Mouse (Mus musculus): ENCODE measurements at regions not wholly inside any gene's neighbourhood (a gene's known extent, or its start where the extent isn't known, plus 50 kb on each side); places are given as distances from the start of the nearest gene placed in this dataset.

- Histone ChIP-seq H3K27ac (ENCODE audit: control insufficient read depth, low read depth, low read length) (no peak overlapping the region), H3K27me3 (ENCODE audit: control insufficient read depth in 1 of 2, insufficient read depth in 2 of 2, low read length in 2 of 2) (no peaks in the 10 kb centered on the region), H3K9ac (ENCODE audit: control insufficient read depth, low read depth, low read length, poor library complexity, severe bottlenecking) (no peak overlapping the region), H3K9me3 (replicated peaks; ENCODE audit: insufficient read depth, low read length) (no peaks in the 10 kb centered on the region), H3K79me2 (ENCODE audit: control insufficient read depth, insufficient read depth, low read length, poor library complexity) (no peaks in the 10 kb centered on the region), H3K36me3 (ENCODE audit: control insufficient read depth in 1 of 2, insufficient read depth in 2 of 2, low read length in 2 of 2) (no peaks in the 10 kb centered on the region), H3K4me3 (ENCODE audit: control insufficient read depth in 1 of 2, insufficient read depth in 1 of 2, low read depth in 2 of 2, low read length in 2 of 2) (no peak overlapping the region), H3K4me1 (ENCODE audit: control insufficient read depth in 1 of 2, insufficient read depth in 2 of 2, low read length in 2 of 2) (no peaks in the 10 kb centered on the region)
- DNase-seq (ENCODE audit: low read depth, low spot score) = no peak
- no peak for TF ChIP-seq POLR2AphosphoS5 (IDR thresholded peaks at IDR 0.05; ENCODE audit: borderline replicate concordance, low read depth, low read length)
- no peak for TF ChIP-seq MXI1 (IDR thresholded peaks at IDR 0.05; ENCODE audit: low read depth, low read length)
- no peak for TF ChIP-seq GATA1 (IDR thresholded peaks at IDR 0.05; ENCODE audit: low read depth, low read length)
- no peak for TF ChIP-seq RCOR1 (IDR thresholded peaks at IDR 0.05; ENCODE audit: low read depth, low read length)
- TF ChIP-seq CHD2 (IDR thresholded peaks at IDR 0.05; ENCODE audit: low read length) = no peak
These were observed 119.1 kb downstream of the Cox18 start for GRCm38 (mm10) chr5:90104672-90105071.

GRCm38 (mm10) chr5:90088541-90088940 is 135.3 kb downstream of the Cox18 start:
- no peak overlapping the region for H3K4me3 ChIP-seq (ENCODE audit: control insufficient read depth in 1 of 2, insufficient read depth in 1 of 2, low read depth in 2 of 2, low read length in 2 of 2)
- H3K27me3 ChIP-seq (ENCODE audit: control insufficient read depth in 1 of 2, insufficient read depth in 2 of 2, low read length in 2 of 2) = no peaks in the 10 kb centered on the region
- H3K79me2 ChIP-seq (ENCODE audit: control insufficient read depth, insufficient read depth, low read length, poor library complexity) = no peaks in the 10 kb centered on the region
- no peaks in the 10 kb centered on the region for H3K36me3 ChIP-seq (ENCODE audit: control insufficient read depth in 1 of 2, insufficient read depth in 2 of 2, low read length in 2 of 2)
- H3K27ac ChIP-seq (ENCODE audit: control insufficient read depth, low read depth, low read length) = no peak overlapping the region
- DNase-seq (ENCODE audit: low read depth, low spot score) = no peak
- H3K4me1 ChIP-seq (ENCODE audit: control insufficient read depth in 1 of 2, insufficient read depth in 2 of 2, low read length in 2 of 2) = no peaks in the 10 kb centered on the region
- TF ChIP-seq HCFC1 (IDR thresholded peaks at IDR 0.05; ENCODE audit: low read depth, low read length) (no peak), ZKSCAN1 (IDR thresholded peaks at IDR 0.05; ENCODE audit: low read depth, low read length) (no peak), SIN3A (IDR thresholded peaks at IDR 0.05; ENCODE audit: low read length) (no peak), GABPA (IDR thresholded peaks at IDR 0.05; ENCODE audit: low read depth, low read length) (no peak), ETS1 (IDR thresholded peaks at IDR 0.05; ENCODE audit: low read depth, low read length) (no peak), TAL1 (IDR thresholded peaks at IDR 0.05; ENCODE audit: low read length) (no peak), MAZ (IDR thresholded peaks at IDR 0.05; ENCODE audit: low read depth, low read length) (no peak), POLR2AphosphoS5 (IDR thresholded peaks at IDR 0.05; ENCODE audit: borderline replicate concordance, low read depth, low read length) (no peak), TBP (IDR thresholded peaks at IDR 0.05; ENCODE audit: low read depth, low read length) (no peak), UBTF (IDR thresholded peaks at IDR 0.05; ENCODE audit: borderline replicate concordance, insufficient read depth, low read depth, low read length) (no peak), NELFE (IDR thresholded peaks at IDR 0.05; ENCODE audit: low read depth, low read length) (no peak), RAD21 (IDR thresholded peaks at IDR 0.05; ENCODE audit: low read depth, low read length) (no peak)
- no peak overlapping the region for H3K9ac ChIP-seq (ENCODE audit: control insufficient read depth, low read depth, low read length, poor library complexity, severe bottlenecking)
- no peaks in the 10 kb centered on the region for H3K9me3 ChIP-seq (replicated peaks; ENCODE audit: insufficient read depth, low read length)

GRCm38 (mm10) chr5:90086491-90086890 is 137.3 kb downstream of the Cox18 start:
- Histone ChIP-seq H3K27ac (ENCODE audit: control insufficient read depth, low read depth, low read length) (no peak overlapping the region), H3K27me3 (ENCODE audit: control insufficient read depth in 1 of 2, insufficient read depth in 2 of 2, low read length in 2 of 2) (0 out of 4 replicates have a peak, but pooled peaks cover 0 to 1% of the 10 kb centered on the region in 2 experiments), H3K9ac (ENCODE audit: control insufficient read depth, low read depth, low read length, poor library complexity, severe bottlenecking) (no peak overlapping the region), H3K79me2 (ENCODE audit: control insufficient read depth, insufficient read depth, low read length, poor library complexity) (no peaks in the 10 kb centered on the region), H3K36me3 (ENCODE audit: control insufficient read depth in 1 of 2, insufficient read depth in 2 of 2, low read length in 2 of 2) (no peaks in the 10 kb centered on the region), H3K4me1 (ENCODE audit: control insufficient read depth in 1 of 2, insufficient read depth in 2 of 2, low read length in 2 of 2) (no peaks in the 10 kb centered on the region), H3K4me3 (ENCODE audit: control insufficient read depth in 1 of 2, insufficient read depth in 1 of 2, low read depth in 2 of 2, low read length in 2 of 2) (no peak overlapping the region), H3K9me3 (replicated peaks; ENCODE audit: insufficient read depth, low read length) (no peaks in the 10 kb centered on the region)
- DNase-seq (ENCODE audit: low read depth, low spot score) = no peak
- no peak for TF ChIP-seq ZC3H11A (IDR thresholded peaks at IDR 0.05; ENCODE audit: low read depth, low read length)
- TF ChIP-seq USF2 (IDR thresholded peaks at IDR 0.05; ENCODE audit: borderline replicate concordance in 1 of 2, insufficient read depth in 1 of 2, low read depth in 1 of 2, low read length in 2 of 2) = no peak
- no peak for TF ChIP-seq E2F4 (IDR thresholded peaks at IDR 0.05; ENCODE audit: borderline replicate concordance, low read depth, low read length)
- TF ChIP-seq BHLHE40 (IDR thresholded peaks at IDR 0.05; ENCODE audit: borderline replicate concordance, low read depth, low read length) = no peak
- no peak for TF ChIP-seq NRF1 (IDR thresholded peaks at IDR 0.05; ENCODE audit: insufficient read depth, low read depth, low read length, poor library complexity, severe bottlenecking)
- no peak for TF ChIP-seq ZMIZ1 (IDR thresholded peaks at IDR 0.05; ENCODE audit: low read depth, low read length)
- no peak for TF ChIP-seq TCF12 (IDR thresholded peaks at IDR 0.05; ENCODE audit: low read depth, low read length)
- TF ChIP-seq GATA1 (IDR thresholded peaks at IDR 0.05; ENCODE audit: low read depth, low read length) = no peak
- TF ChIP-seq RAD21 (IDR thresholded peaks at IDR 0.05; ENCODE audit: low read depth, low read length) = no peak
- no peak for TF ChIP-seq TAL1 (IDR thresholded peaks at IDR 0.05; ENCODE audit: low read length)
- TF ChIP-seq SIN3A (IDR thresholded peaks at IDR 0.05; ENCODE audit: low read length) = no peak
- no peak for TF ChIP-seq ZNF384 (IDR thresholded peaks at IDR 0.05; ENCODE audit: low read depth, low read length)
- TF ChIP-seq JUND (IDR thresholded peaks at IDR 0.05; ENCODE audit: low read depth, low read length) = no peak
- no peak for TF ChIP-seq UBTF (IDR thresholded peaks at IDR 0.05; ENCODE audit: borderline replicate concordance, insufficient read depth, low read depth, low read length)
- no peak for TF ChIP-seq NELFE (IDR thresholded peaks at IDR 0.05; ENCODE audit: low read depth, low read length)

All from MEL (cell line).